Comparison of ENCODE assay signal across 16 mouse cellular contexts in the genomic region with DNA sequence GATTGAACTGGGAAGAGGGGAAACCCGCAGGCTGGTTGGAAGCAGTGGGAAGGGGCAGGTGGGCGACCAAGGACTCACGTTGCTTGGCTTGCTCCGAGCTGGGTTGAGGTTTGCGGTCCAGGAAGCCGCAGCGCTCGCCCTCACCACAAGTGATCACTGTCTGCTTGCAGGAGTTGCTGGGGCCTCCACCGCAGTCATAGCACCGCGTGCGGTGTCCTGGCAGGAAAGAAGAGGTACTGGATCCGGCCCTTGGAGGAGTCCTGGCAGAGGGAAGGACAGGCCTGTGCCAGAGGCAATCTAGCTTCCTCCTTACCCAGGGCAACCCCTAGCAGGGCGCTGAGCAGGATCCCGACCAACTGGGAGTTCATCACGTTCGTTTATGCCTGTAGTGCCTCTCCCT. TPM values are rescaled to one million over a fixed set of nuclear protein-coding genes. Genes with fewer than 3 reads are reported as not detected.
DNase-seq lines count a peak whose midpoint lies in the region; ATAC-seq and TF ChIP-seq lines count a peak whose summit lies in the region.
"Had no signal": no experiment of that assay in that cellular context is flagged by ENCODE, and none has a peak within 500 bp of the region (broad histone marks: within the 10 kb centered on the region; RNA-seq: fewer than 3 reads in every experiment).

No protein-coding gene starts in this region.

- H3K36me3 ChIP-seq in hindbrain, embryonic 13.5 days, result no peaks in the 10 kb centered on the region
- H3K36me3 ChIP-seq in hindbrain, postnatal 0 days (ENCODE audit: insufficient read depth, low read length), result no peaks in the 10 kb centered on the region
- H3K36me3 ChIP-seq in embryonic facial prominence, embryonic 14.5 days (ENCODE audit: control insufficient read depth, insufficient read depth, low read length), result no peaks in the 10 kb centered on the region
- H3K36me3 ChIP-seq in forebrain, embryonic 11.5 days (ENCODE audit: control insufficient read depth, insufficient read depth, low read length), result no peaks in the 10 kb centered on the region
- H3K36me3 ChIP-seq: heart, embryonic 12.5 days had no signal

- no peak for TF ChIP-seq CTCF in hindbrain, postnatal 0 days (IDR thresholded peaks at IDR 0.05; ENCODE audit: low read depth)

- no peaks in the 10 kb centered on the region for H3K9me3 ChIP-seq in hindbrain, embryonic 13.5 days
- no peaks in the 10 kb centered on the region for H3K9me3 ChIP-seq in hindbrain, postnatal 0 days (ENCODE audit: low read length)
- no peaks in the 10 kb centered on the region for H3K9me3 ChIP-seq in embryonic facial prominence, embryonic 14.5 days (ENCODE audit: control insufficient read depth, low read length)
- H3K9me3 ChIP-seq in forebrain, embryonic 11.5 days (ENCODE audit: control insufficient read depth, low read length), result no peaks in the 10 kb centered on the region
- H3K9me3 ChIP-seq: heart, embryonic 12.5 days had no signal

- H3K4me1 ChIP-seq in hindbrain, embryonic 13.5 days (replicated peaks), result peaks cover 12% of the 10 kb centered on the region
- H3K4me1 ChIP-seq in hindbrain, postnatal 0 days (ENCODE audit: insufficient read depth, low read length), result no peaks in the 10 kb centered on the region
- H3K4me1 ChIP-seq in embryonic facial prominence, embryonic 14.5 days (ENCODE audit: control insufficient read depth, insufficient read depth, low read length), result peaks cover 3% of the 10 kb centered on the region; the same call in 1 of the 2 replicates
- H3K4me1 ChIP-seq in forebrain, embryonic 11.5 days (replicated peaks; ENCODE audit: control insufficient read depth, insufficient read depth, low read length), result peaks cover 11% of the 10 kb centered on the region; the same call in 1 of the 2 replicates

- H3K27me3 ChIP-seq in hindbrain, embryonic 13.5 days, result no peaks in the 10 kb centered on the region
- H3K27me3 ChIP-seq in hindbrain, postnatal 0 days (ENCODE audit: insufficient read depth, low read length), result no peaks in the 10 kb centered on the region
- H3K27me3 ChIP-seq in embryonic facial prominence, embryonic 14.5 days (replicated peaks; ENCODE audit: control insufficient read depth, insufficient read depth, low read length), result no peaks in the 10 kb centered on the region
- no peaks in the 10 kb centered on the region for H3K27me3 ChIP-seq in forebrain, embryonic 11.5 days (ENCODE audit: control insufficient read depth, insufficient read depth, low read length)
- H3K27me3 ChIP-seq: CH12.LX had no signal

- WGBS in hindbrain, embryonic 13.5 days, result 61% methylated on average over 17 of the region's 17 CpGs
- 42% methylated on average over 17 of the region's 17 CpGs for WGBS in hindbrain, postnatal 0 days
- 54% methylated on average over 8 of the region's 17 CpGs for WGBS in embryonic facial prominence, embryonic 14.5 days
- WGBS in forebrain, embryonic 11.5 days, result 58% methylated on average over 17 of the region's 17 CpGs

- no peak for ATAC-seq in hindbrain, embryonic 13.5 days (ENCODE audit: low FRiP score)
- no peak for ATAC-seq in hindbrain, postnatal 0 days
- 0 out of 2 replicates have a peak, but pooled peaks have one; percentile 14 for ATAC-seq in embryonic facial prominence, embryonic 14.5 days (ENCODE audit: low read depth)
- no peak for ATAC-seq in forebrain, embryonic 11.5 days (replicated peaks; ENCODE audit: low FRiP score)
- ATAC-seq: midbrain, embryonic 16.5 days had no signal

- H3K27ac ChIP-seq in hindbrain, embryonic 13.5 days, result no peak overlapping the region
- H3K27ac ChIP-seq in hindbrain, postnatal 0 days, result no peak overlapping the region
- H3K27ac ChIP-seq in embryonic facial prominence, embryonic 14.5 days (replicated peaks; ENCODE audit: low read depth, low read length), result no peak overlapping the region
- H3K27ac ChIP-seq in forebrain, embryonic 11.5 days (ENCODE audit: low read depth, low read length), result no peak overlapping the region

- peak overlapping the region; percentile 49; the same call in 1 of the 2 replicates for H3K9ac ChIP-seq in hindbrain, embryonic 13.5 days
- no peak overlapping the region for H3K9ac ChIP-seq in hindbrain, postnatal 0 days (replicated peaks; ENCODE audit: low read length)
- no peak overlapping the region for H3K9ac ChIP-seq in embryonic facial prominence, embryonic 14.5 days (ENCODE audit: low read depth, low read length)
- H3K9ac ChIP-seq in forebrain, embryonic 11.5 days (ENCODE audit: low read length), result no peak overlapping the region
- H3K9ac ChIP-seq: heart, embryonic 12.5 days had no signal

- DNase-seq in hindbrain, postnatal 0 days (ENCODE audit: low spot score), result no peak
- peak; percentile 49 for DNase-seq in Muller cell, postnatal 12 days (ENCODE audit: inconsistent ontology term)
- no peak for DNase-seq in embryonic facial prominence, embryonic 14.5 days (ENCODE audit: low spot score)
- DNase-seq in thymus, postnatal 10 days (ENCODE audit: low spot score in 2 of 2), result peak; percentile 24 to 37
- no peak for DNase-seq in frontal cortex, postnatal 14 days (ENCODE audit: low spot score in 2 of 2)
- DNase-seq in adrenal gland, adult (ENCODE audit: inconsistent age in 2 of 2, low spot score in 1 of 2), result no peak
- DNase-seq in forebrain, embryonic 11.5 days (ENCODE audit: low spot score), result no peak
- DNase-seq: kidney, adult 9 months; lung, adult 18-20 months; spleen, adult 18-20 months had no signal

- no peak overlapping the region for H3K4me2 ChIP-seq in hindbrain, embryonic 13.5 days
- H3K4me2 ChIP-seq in hindbrain, postnatal 0 days (ENCODE audit: low read depth, low read length), result no peak overlapping the region
- no peak overlapping the region for H3K4me2 ChIP-seq in embryonic facial prominence, embryonic 14.5 days (ENCODE audit: low read depth, low read length)
- no peak overlapping the region for H3K4me2 ChIP-seq in forebrain, embryonic 11.5 days (ENCODE audit: low read depth, low read length, severe bottlenecking)
- H3K4me2 ChIP-seq: heart, embryonic 12.5 days had no signal

- H3K4me3 ChIP-seq in hindbrain, embryonic 13.5 days, result no peak overlapping the region
- no peak overlapping the region for H3K4me3 ChIP-seq in hindbrain, postnatal 0 days (ENCODE audit: low read length)
- no peak overlapping the region for H3K4me3 ChIP-seq in embryonic facial prominence, embryonic 14.5 days (ENCODE audit: low read depth, low read length)
- H3K4me3 ChIP-seq in forebrain, embryonic 11.5 days (ENCODE audit: low read depth, low read length), result no peak overlapping the region
- H3K4me3 ChIP-seq: heart, embryonic 12.5 days had no signal

RNA-seq across cellular contexts. Expression of gene Ly6g6e, which starts 2.6 kb away (rescaled TPM):
- polyA plus RNA-seq in hindbrain, embryonic 13.5 days (2015; fragmentation: Nextera tagmentation; extraction: Ambion mirVana), result 0.45 TPM in 1 of 2 replicates, not detected in the other
- not detected in 2 replicates for total RNA-seq in hindbrain, postnatal 0 days (2014; rRNA removed)
- polyA plus RNA-seq in hindbrain, postnatal 0 days (2015; fragmentation: Nextera tagmentation; extraction: Ambion mirVana), result 0.44 TPM in 1 of 2 replicates, not detected in the other
- polyA plus RNA-seq in embryonic facial prominence, embryonic 14.5 days (2014; fragmentation: Nextera tagmentation; extraction: Ambion mirVana), result 9.4 and 11.8 TPM in 2 replicates
- polyA plus RNA-seq in forebrain, embryonic 11.5 days (2014; fragmentation: Nextera tagmentation; extraction: Ambion mirVana), result 0.39 and 0.57 TPM in 2 replicates
- total RNA-seq: CH12.LX had no signal

RNA-seq across cellular contexts. Expression of gene Ly6g6d, which starts 3.8 kb away (rescaled TPM):
- 0.61 and 1.1 TPM in 2 replicates for polyA plus RNA-seq in hindbrain, embryonic 13.5 days (2015; fragmentation: Nextera tagmentation; extraction: Ambion mirVana)
- total RNA-seq in hindbrain, postnatal 0 days (2014; rRNA removed), result 0.78 TPM in 1 of 2 replicates, not detected in the other
- 1.3 and 1.9 TPM in 2 replicates for polyA plus RNA-seq in hindbrain, postnatal 0 days (2015; fragmentation: Nextera tagmentation; extraction: Ambion mirVana)
- 0.46 and 1.4 TPM in 2 replicates for polyA plus RNA-seq in embryonic facial prominence, embryonic 14.5 days (2014; fragmentation: Nextera tagmentation; extraction: Ambion mirVana)
- polyA plus RNA-seq in forebrain, embryonic 11.5 days (2014; fragmentation: Nextera tagmentation; extraction: Ambion mirVana), result 1.7 and 1.8 TPM in 2 replicates
- total RNA-seq: CH12.LX had no signal

RNA-seq across cellular contexts. Expression of gene Mpig6b, which starts 8.1 kb away (rescaled TPM):
- 0.25 and 0.31 TPM in 2 replicates for polyA plus RNA-seq in hindbrain, embryonic 13.5 days (2015; fragmentation: Nextera tagmentation; extraction: Ambion mirVana)
- total RNA-seq in hindbrain, postnatal 0 days (2014; rRNA removed), result not detected in 2 replicates
- polyA plus RNA-seq in hindbrain, postnatal 0 days (2015; fragmentation: Nextera tagmentation; extraction: Ambion mirVana), result 0.18 TPM in 2 replicates
- polyA plus RNA-seq in embryonic facial prominence, embryonic 14.5 days (2014; fragmentation: Nextera tagmentation; extraction: Ambion mirVana), result 0.55 and 0.96 TPM in 2 replicates
- 1.3 and 1.6 TPM in 2 replicates for polyA plus RNA-seq in forebrain, embryonic 11.5 days (2014; fragmentation: Nextera tagmentation; extraction: Ambion mirVana)
- total RNA-seq: CH12.LX; left cerebral cortex, adult 18-20 months had no signal
- polyA plus RNA-seq: cortical plate, adult 2 months had no signal

RNA-seq across cellular contexts. Expression of gene Ly6g6c, which starts 8.9 kb away (rescaled TPM):
- not detected in 2 replicates for polyA plus RNA-seq in hindbrain, embryonic 13.5 days (2015; fragmentation: Nextera tagmentation; extraction: Ambion mirVana)
- total RNA-seq in hindbrain, postnatal 0 days (2014; rRNA removed), result not detected in 2 replicates
- not detected in 2 replicates for polyA plus RNA-seq in hindbrain, postnatal 0 days (2015; fragmentation: Nextera tagmentation; extraction: Ambion mirVana)
- polyA plus RNA-seq in embryonic facial prominence, embryonic 14.5 days (2014; fragmentation: Nextera tagmentation; extraction: Ambion mirVana), result 9.5 and 21.2 TPM in 2 replicates
- 0.20 TPM in 1 of 2 replicates, not detected in the other for polyA plus RNA-seq in forebrain, embryonic 11.5 days (2014; fragmentation: Nextera tagmentation; extraction: Ambion mirVana)
- total RNA-seq: CH12.LX; left cerebral cortex, adult 18-20 months had no signal
- polyA plus RNA-seq: cortical plate, adult 2 months; midbrain, embryonic 16.5 days had no signal

RNA-seq across cellular contexts. Expression of gene Ly6g6f, which starts 11.3 kb away (rescaled TPM):
- 0.19 and 0.28 TPM in 2 replicates for polyA plus RNA-seq in hindbrain, embryonic 13.5 days (2015; fragmentation: Nextera tagmentation; extraction: Ambion mirVana)
- total RNA-seq in hindbrain, postnatal 0 days (2014; rRNA removed), result not detected in 2 replicates
- polyA plus RNA-seq in hindbrain, postnatal 0 days (2015; fragmentation: Nextera tagmentation; extraction: Ambion mirVana), result 0.26 TPM in 1 of 2 replicates, not detected in the other
- 0.18 TPM in 1 of 2 replicates, not detected in the other for polyA plus RNA-seq in embryonic facial prominence, embryonic 14.5 days (2014; fragmentation: Nextera tagmentation; extraction: Ambion mirVana)
- polyA plus RNA-seq in forebrain, embryonic 11.5 days (2014; fragmentation: Nextera tagmentation; extraction: Ambion mirVana), result 0.72 and 0.88 TPM in 2 replicates
- polyA plus RNA-seq: midbrain, embryonic 16.5 days had no signal

Comparison
In these comparisons a context has a peak if more than half of its experiments do, and no peak if none do; other contexts are left out.
1. DNase-seq: peak in Muller cell, postnatal 12 days (single experiment) and thymus, postnatal 10 days (2 of 2); none in hindbrain, postnatal 0 days (single experiment), embryonic facial prominence, embryonic 14.5 days (single experiment), frontal cortex, postnatal 14 days (0 of 2), adrenal gland, adult (0 of 2) and forebrain, embryonic 11.5 days (single experiment).